Mouse (Mus musculus) thymus, adult 2 months (tissue): ENCODE results near the gene Tef. TPM values are rescaled to one million over a fixed set of nuclear protein-coding genes. Genes with fewer than 3 reads are reported as not detected.

Source experiments
- DNase-seq: peaks from one replicate; pipeline ENCODE4 v3.0.0; 2021
- H3K27ac ChIP-seq: fragments of 200-500 bp; 2 replicates; pipeline ENCODE4 v1.5.1; 2012; ENCODE audit warnings: low read length, control low read depth; ENCODE audit not compliant: control insufficient read depth, insufficient read depth
- H3K27me3 ChIP-seq: fragments of 200-500 bp; 2 replicates; pipeline ENCODE4 v1.6.1; 2012; ENCODE audit warnings: mild to moderate bottlenecking, low read length, moderate library complexity, mixed read lengths; ENCODE audit not compliant: control insufficient read depth, insufficient read depth
- H3K36me3 ChIP-seq: fragments of 200-500 bp; 2 replicates; pipeline ENCODE4 v1.6.1; 2012; ENCODE audit warnings: mild to moderate bottlenecking, low read length, moderate library complexity; ENCODE audit not compliant: control insufficient read depth, insufficient read depth
- H3K4me1 ChIP-seq: fragments of 200-500 bp; replicated peaks from 2 replicates; pipeline ENCODE4 v1.6.1; 2012; ENCODE audit warnings: low read length; ENCODE audit not compliant: control insufficient read depth, insufficient read depth
- H3K4me3 ChIP-seq: fragments of 200-500 bp; 2 replicates; pipeline ENCODE4 v1.5.1; 2012; ENCODE audit warnings: mild to moderate bottlenecking, low read length, control low read depth, moderate library complexity; ENCODE audit not compliant: control insufficient read depth, insufficient read depth
- CTCF ChIP-seq: fragments of 200-500 bp; IDR thresholded peaks from 2 replicates; pipeline ENCODE4 v1.5.1; 2012; ENCODE audit warnings: mild to moderate bottlenecking, control low read depth, low read length, moderate library complexity, borderline replicate concordance; ENCODE audit not compliant: control insufficient read depth, poor library complexity, insufficient read depth; ENCODE audit errors: extremely low read depth
- POLR2A ChIP-seq: fragments of 200-500 bp; IDR thresholded peaks from 2 replicates; pipeline ENCODE4 v1.6.1; 2012; ENCODE audit warnings: mild to moderate bottlenecking, low read length, control low read depth, moderate library complexity; ENCODE audit not compliant: control insufficient read depth, poor library complexity, insufficient read depth; ENCODE audit errors: extremely low read depth
- WGBS: fragments of 180-500 bp; shearing (Covaris S2); methylation state at CpG from one replicate; pipeline ENCODE4 v1.1.7; 2018; 5-methylcytosine and 5-hydroxymethylcytosine counted together
- polyA plus RNA-seq: library from polyadenylated mRNA; depleted of rRNA; stranded (reverse); fragments of >200 nt; gene quantifications from 2 replicates; pipeline ENCODE4 v1.2.3, GENCODE M21; 2012

The Tef gene
- polyA plus RNA-seq, 1 experiment: 34.6 TPM

DNA sequence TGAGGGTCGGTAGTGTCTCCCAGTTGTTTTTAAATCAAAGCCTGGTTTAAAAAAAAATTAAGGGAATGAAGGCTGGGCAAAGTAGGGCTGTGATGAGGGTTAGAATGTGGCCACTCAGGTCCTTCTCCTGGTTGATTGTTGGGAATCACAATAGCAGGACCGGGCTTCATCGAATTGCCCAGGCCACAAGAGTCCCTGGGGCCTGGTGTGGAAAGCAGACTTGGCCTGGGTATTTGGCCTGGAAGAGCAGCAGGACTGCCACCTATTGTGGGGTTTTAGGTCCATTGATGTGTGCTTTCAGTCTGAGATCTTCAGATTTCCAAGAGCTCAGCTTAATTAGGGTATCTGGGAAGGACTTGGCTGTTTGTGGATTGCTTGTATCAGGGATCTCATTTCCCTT lies 10.1 kb downstream of the Tef start:
- H3K36me3 ChIP-seq: no peaks in the 10 kb centered on the region
- no peaks in the 10 kb centered on the region for H3K27me3 ChIP-seq
- no peak for DNase-seq
- H3K4me3 ChIP-seq: no peak overlapping the region
- H3K4me1 ChIP-seq: peaks cover 12% of the 10 kb centered on the region
- TF ChIP-seq POLR2A: no peak
- TF ChIP-seq CTCF: no peak
- WGBS: 55% methylated on average over 3 of the region's 3 CpGs
- H3K27ac ChIP-seq: no peak overlapping the region

DNA sequence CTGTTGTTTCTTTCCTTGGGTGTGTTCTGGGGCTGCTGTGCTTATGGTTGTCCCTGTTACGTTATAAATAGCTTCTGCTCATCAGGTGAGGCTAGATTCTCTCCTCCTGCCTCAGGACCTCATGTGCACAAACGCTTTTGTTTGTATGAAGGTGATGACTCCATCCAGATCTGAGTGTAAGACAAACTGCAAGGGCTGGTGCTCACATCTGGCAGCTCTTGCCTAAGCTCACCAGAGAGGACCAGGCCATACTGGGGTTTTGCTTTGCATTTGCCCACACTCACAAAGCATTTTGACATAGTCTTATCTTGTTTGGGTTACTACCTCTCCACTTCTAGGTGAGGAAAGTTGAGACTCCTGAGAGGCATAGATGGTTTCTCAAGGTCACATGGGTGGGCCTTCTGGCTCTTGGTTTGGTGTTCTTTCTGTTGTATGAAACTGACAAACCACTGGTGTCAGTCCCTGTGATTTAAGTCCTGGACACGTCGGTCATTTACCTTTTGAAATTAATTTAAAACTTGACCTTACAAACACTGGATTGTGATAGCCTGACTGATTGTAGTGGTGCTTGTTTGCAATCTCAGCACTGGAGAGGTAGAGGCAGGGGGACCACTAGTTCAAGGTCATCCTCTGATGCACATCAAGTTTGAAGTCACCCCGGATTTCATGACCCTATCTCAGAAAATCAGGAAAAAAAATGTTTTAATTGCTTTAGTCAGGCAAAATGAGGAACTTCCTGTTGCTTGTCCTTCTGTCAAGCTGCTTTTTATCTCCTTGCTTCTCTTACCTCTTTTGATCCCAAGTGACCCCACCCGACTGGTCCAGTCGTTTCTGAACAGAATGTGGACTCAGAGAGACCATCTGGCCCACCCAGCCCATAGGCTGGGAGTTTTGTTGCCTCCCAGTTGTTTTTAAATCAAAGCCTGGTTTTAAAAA lies 10.7 kb downstream of the Tef start:
- Histone ChIP-seq H3K36me3 (no peaks in the 10 kb centered on the region), H3K4me1 (peaks cover 12% of the 10 kb centered on the region), H3K4me3 (no peak overlapping the region), H3K27me3 (no peaks in the 10 kb centered on the region), H3K27ac (no peak overlapping the region)
- TF ChIP-seq CTCF: no peak
- no peak for TF ChIP-seq POLR2A
- no peak for DNase-seq
- WGBS: 67% methylated on average over 7 of the region's 7 CpGs

DNA sequence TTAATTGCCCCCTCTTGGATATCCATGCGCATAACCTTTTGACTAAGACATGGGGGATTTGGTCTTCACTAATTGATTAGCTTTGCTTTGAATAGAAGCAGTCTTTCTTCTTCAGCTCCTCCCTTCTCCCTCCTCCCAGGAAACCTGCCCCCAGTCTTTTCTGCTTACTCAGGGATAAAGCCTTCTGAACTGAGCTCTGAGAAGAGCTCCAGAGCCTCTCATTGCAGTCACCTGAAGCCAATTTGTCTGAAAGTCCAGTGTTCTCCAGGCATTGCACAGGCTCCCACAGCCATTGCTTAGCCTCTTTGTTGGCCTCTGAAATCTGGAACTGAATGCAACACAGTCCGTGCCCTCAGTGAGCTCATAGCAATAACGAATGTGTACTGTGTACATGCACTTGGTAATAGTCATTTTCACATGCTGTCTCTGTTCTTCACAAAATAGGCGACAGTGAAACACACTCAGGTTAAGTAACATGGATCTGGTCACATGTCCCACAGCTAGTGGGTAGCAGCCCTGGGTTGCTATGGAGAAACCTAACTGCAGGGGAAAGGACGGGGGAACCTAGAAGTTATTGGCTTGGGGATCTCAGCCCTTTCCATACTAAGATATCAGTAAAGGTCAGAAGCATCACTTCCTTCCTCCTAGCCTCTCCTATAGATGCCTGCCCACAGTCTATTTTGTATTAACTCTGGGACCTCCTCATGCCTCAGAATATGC lies 11.9 kb downstream of the Tef start:
- no peak overlapping the region for H3K27ac ChIP-seq
- H3K4me3 ChIP-seq: no peak overlapping the region
- WGBS: 87% methylated on average over 5 of the region's 5 CpGs
- no peaks in the 10 kb centered on the region for H3K27me3 ChIP-seq
- no peak for DNase-seq
- peaks cover 12% of the 10 kb centered on the region for H3K4me1 ChIP-seq
- no peaks in the 10 kb centered on the region for H3K36me3 ChIP-seq
- TF ChIP-seq POLR2A (no peak), CTCF (no peak)

DNA sequence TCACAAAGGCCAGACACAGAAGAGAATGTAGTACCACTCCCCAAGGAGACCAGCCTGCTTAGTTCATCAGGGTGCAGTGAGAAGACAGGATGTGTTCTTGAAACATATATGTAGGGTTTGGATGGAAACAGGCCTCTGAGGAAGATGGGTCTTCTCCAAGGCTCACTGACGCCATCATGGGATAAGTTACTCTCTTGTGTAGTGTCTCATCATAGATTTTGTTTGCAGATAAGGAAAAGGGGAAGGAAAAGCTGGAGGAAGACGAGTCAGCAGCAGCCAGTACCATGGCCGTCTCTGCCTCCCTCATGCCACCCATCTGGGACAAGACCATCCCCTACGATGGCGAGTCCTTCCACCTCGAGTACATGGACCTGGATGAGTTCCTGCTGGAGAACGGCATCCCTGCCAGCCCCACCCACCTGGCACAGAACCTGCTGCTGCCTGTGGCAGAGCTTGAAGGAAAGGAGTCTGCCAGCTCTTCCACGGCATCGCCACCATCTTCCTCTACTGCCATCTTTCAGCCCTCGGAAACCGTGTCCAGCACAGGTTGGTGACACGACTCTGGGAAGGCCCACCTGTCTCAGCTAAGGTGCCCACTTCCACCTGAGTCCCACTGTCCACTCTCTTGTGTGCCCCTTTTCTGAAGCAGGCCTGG lies 12.6 kb downstream of the Tef start:
- DNase-seq: no peak
- WGBS: 81% methylated on average over 12 of the region's 12 CpGs
- no peak for TF ChIP-seq POLR2A
- TF ChIP-seq CTCF: no peak
- Histone ChIP-seq H3K27ac (no peak overlapping the region), H3K27me3 (no peaks in the 10 kb centered on the region), H3K4me1 (peaks cover 12% of the 10 kb centered on the region), H3K36me3 (no peaks in the 10 kb centered on the region), H3K4me3 (no peak overlapping the region)

DNA sequence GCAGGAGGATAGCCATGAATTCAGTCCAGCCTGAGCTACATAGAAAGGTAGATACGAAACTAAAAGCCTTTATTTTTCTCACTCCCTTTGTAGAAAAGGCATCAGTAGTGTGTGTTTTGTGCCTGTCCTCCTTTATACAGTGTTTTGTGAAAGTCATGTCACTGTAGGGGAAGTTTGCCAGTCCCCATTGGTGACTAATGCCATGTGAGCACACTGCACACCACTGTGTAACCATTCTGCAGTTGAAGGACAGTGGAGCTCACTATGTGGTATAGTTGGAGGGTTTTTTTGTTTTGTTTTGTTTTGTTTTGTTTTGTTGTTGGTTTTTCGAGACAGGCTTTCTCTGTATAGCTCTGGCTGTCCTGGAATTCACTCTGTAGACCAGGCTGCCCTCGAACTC lies 16.2 kb downstream of the Tef start:
- 91% methylated on average over 3 of the region's 3 CpGs for WGBS
- no peak for DNase-seq
- H3K36me3 ChIP-seq: no peaks in the 10 kb centered on the region; the same call in 1 of the 2 replicates
- H3K27me3 ChIP-seq: no peaks in the 10 kb centered on the region
- H3K27ac ChIP-seq: no peak overlapping the region
- no peak overlapping the region for H3K4me3 ChIP-seq
- H3K4me1 ChIP-seq: no peaks in the 10 kb centered on the region
- TF ChIP-seq POLR2A (no peak), CTCF (no peak)

DNA sequence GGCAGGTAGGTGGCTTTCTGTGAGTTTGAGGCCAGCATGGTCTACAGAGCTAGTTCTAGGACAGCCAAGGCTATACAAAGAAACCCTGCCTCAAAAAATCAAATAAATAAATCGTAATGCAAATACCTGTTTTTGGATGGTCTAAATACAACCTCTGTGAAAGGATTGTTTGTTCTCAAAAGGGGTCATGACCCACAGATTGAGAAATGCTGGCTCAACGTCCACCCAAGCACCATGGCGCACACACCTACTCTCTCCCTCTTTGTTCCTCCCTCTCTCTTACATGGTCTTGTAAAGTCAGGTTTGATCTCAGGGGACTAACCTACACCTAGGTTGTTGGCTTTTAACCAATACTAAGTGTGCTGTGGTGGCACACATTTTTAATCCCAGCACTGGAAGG lies 20.4 kb downstream of the Tef start:
- TF ChIP-seq POLR2A (no peak), CTCF (no peak)
- H3K27ac ChIP-seq: no peak overlapping the region
- H3K27me3 ChIP-seq: no peaks in the 10 kb centered on the region
- DNase-seq: no peak
- H3K4me3 ChIP-seq: no peak overlapping the region
- H3K4me1 ChIP-seq: no peaks in the 10 kb centered on the region
- H3K36me3 ChIP-seq: no peaks in the 10 kb centered on the region; the same call in 1 of the 2 replicates
- WGBS: over 99% methylated on average over 3 of the region's 3 CpGs
